Mouse (Mus musculus): ENCODE data around the gene Rapgef2. TPM values are rescaled to one million over a fixed set of nuclear protein-coding genes. Genes with fewer than 3 reads are reported as not detected.

Rapgef2 gene
- polyA plus RNA-seq, 1 experiment = 8.7 TPM

- no peak for DNase-seq
- Histone ChIP-seq H3K36me3 (ENCODE audit: control insufficient read depth, insufficient read depth, low read length) (no peaks in the 10 kb centered on the region), H3K27me3 (ENCODE audit: control insufficient read depth, insufficient read depth, low read length) (no peaks in the 10 kb centered on the region), H3K4me1 (replicated peaks; ENCODE audit: control insufficient read depth, insufficient read depth, low read length) (no peaks in the 10 kb centered on the region), H3K27ac (ENCODE audit: control insufficient read depth, insufficient read depth, low read length) (no peak overlapping the region), H3K4me3 (ENCODE audit: control insufficient read depth, insufficient read depth, low read length) (no peak overlapping the region)
- WGBS = 81% methylated on average over 4 of the region's 4 CpGs
- no peak for TF ChIP-seq POLR2A (IDR thresholded peaks at IDR 0.05; ENCODE audit: control insufficient read depth, extremely low read depth, insufficient read depth, low read length, poor library complexity)
- TF ChIP-seq CTCF (IDR thresholded peaks at IDR 0.05; ENCODE audit: borderline replicate concordance, control insufficient read depth, extremely low read depth, insufficient read depth, low read length, poor library complexity) = no peak
These were observed 67.7 kb downstream of the Rapgef2 start for GRCm38 (mm10) chr3:79218566-79219051.

DNA sequence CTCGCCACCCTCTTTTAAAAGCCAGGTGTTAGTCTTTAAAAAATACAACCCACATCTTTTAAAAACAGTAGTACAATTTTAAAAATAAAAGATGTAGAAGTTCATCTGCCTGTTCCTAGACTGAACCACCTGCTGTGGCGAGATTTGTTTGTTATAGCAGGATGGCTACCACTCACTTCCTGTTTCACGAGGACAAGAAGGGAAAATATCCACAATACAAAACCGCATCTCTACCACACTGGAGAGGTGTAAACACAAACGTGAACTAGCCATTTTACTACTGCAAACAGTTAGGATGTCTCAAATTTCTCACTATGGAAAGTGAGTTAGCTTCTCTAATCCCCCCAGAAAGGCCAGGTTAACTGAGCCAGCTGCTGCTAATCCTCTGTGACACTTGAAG is 76.1 kb downstream of the Rapgef2 start:
- 9% methylated on average over 5 of the region's 5 CpGs for WGBS
- DNase-seq = no peak
- no peaks in the 10 kb centered on the region for H3K36me3 ChIP-seq (ENCODE audit: control insufficient read depth, insufficient read depth, low read length)
- H3K4me1 ChIP-seq (replicated peaks; ENCODE audit: control insufficient read depth, insufficient read depth, low read length) = peaks cover 8% of the 10 kb centered on the region; the same call in 1 of the 2 replicates
- TF ChIP-seq CTCF (IDR thresholded peaks at IDR 0.05; ENCODE audit: borderline replicate concordance, control insufficient read depth, extremely low read depth, insufficient read depth, low read length, poor library complexity) (no peak), POLR2A (IDR thresholded peaks at IDR 0.05; ENCODE audit: control insufficient read depth, extremely low read depth, insufficient read depth, low read length, poor library complexity) (no peak)
- H3K4me3 ChIP-seq (ENCODE audit: control insufficient read depth, insufficient read depth, low read length) = no peak overlapping the region
- no peaks in the 10 kb centered on the region for H3K27me3 ChIP-seq (ENCODE audit: control insufficient read depth, insufficient read depth, low read length)
- no peak overlapping the region for H3K27ac ChIP-seq (ENCODE audit: control insufficient read depth, insufficient read depth, low read length)

- Histone ChIP-seq H3K4me1 (replicated peaks; ENCODE audit: control insufficient read depth, insufficient read depth, low read length) (peaks cover 18% of the 10 kb centered on the region), H3K27me3 (ENCODE audit: control insufficient read depth, insufficient read depth, low read length) (no peaks in the 10 kb centered on the region), H3K36me3 (ENCODE audit: control insufficient read depth, insufficient read depth, low read length) (no peaks in the 10 kb centered on the region), H3K4me3 (ENCODE audit: control insufficient read depth, insufficient read depth, low read length) (no peak overlapping the region), H3K27ac (ENCODE audit: control insufficient read depth, insufficient read depth, low read length) (no peak overlapping the region)
- no peak for DNase-seq
- no peak for TF ChIP-seq POLR2A (IDR thresholded peaks at IDR 0.05; ENCODE audit: control insufficient read depth, extremely low read depth, insufficient read depth, low read length, poor library complexity)
- no peak for TF ChIP-seq CTCF (IDR thresholded peaks at IDR 0.05; ENCODE audit: borderline replicate concordance, control insufficient read depth, extremely low read depth, insufficient read depth, low read length, poor library complexity)
- 81% methylated on average over 2 of the region's 2 CpGs for WGBS
These were observed 79.1 kb downstream of the Rapgef2 start for GRCm38 (mm10) chr3:79207216-79207615.

DNA sequence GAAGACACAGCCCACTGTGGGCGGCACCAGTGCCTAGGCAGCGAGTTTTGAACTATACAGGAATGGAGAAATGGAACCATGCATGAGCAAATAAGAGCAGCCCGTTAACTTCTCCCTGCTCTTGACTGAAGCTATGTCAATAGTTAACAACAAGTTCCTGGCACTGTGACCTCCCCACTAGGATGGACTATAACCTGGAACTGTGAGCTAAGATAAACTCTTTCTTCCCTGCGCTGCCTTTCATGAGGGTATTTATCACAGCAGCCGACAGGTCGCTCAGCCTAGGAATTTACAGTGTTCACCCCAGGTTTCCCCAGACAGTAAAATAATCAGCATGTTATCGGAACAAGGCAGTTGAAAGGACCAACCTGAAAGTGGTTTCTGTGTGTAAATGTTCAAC is 79.8 kb downstream of the Rapgef2 start:
- no peaks in the 10 kb centered on the region for H3K27me3 ChIP-seq (ENCODE audit: control insufficient read depth, insufficient read depth, low read length)
- no peak overlapping the region for H3K4me3 ChIP-seq (ENCODE audit: control insufficient read depth, insufficient read depth, low read length)
- no peaks in the 10 kb centered on the region for H3K36me3 ChIP-seq (ENCODE audit: control insufficient read depth, insufficient read depth, low read length)
- 98% methylated on average over 7 of the region's 7 CpGs for WGBS
- no peak for DNase-seq
- no peak overlapping the region for H3K27ac ChIP-seq (ENCODE audit: control insufficient read depth, insufficient read depth, low read length)
- TF ChIP-seq CTCF (IDR thresholded peaks at IDR 0.05; ENCODE audit: borderline replicate concordance, control insufficient read depth, extremely low read depth, insufficient read depth, low read length, poor library complexity) (no peak), POLR2A (IDR thresholded peaks at IDR 0.05; ENCODE audit: control insufficient read depth, extremely low read depth, insufficient read depth, low read length, poor library complexity) (no peak)
- peaks cover 18% of the 10 kb centered on the region for H3K4me1 ChIP-seq (replicated peaks; ENCODE audit: control insufficient read depth, insufficient read depth, low read length)

- WGBS = 88% methylated on average over 4 of the region's 4 CpGs
- Histone ChIP-seq H3K4me3 (ENCODE audit: control insufficient read depth, insufficient read depth, low read length) (no peak overlapping the region), H3K36me3 (ENCODE audit: control insufficient read depth, insufficient read depth, low read length) (no peaks in the 10 kb centered on the region), H3K27ac (ENCODE audit: control insufficient read depth, insufficient read depth, low read length) (no peak overlapping the region), H3K4me1 (replicated peaks; ENCODE audit: control insufficient read depth, insufficient read depth, low read length) (peaks cover 16% of the 10 kb centered on the region), H3K27me3 (ENCODE audit: control insufficient read depth, insufficient read depth, low read length) (no peaks in the 10 kb centered on the region)
- TF ChIP-seq CTCF (IDR thresholded peaks at IDR 0.05; ENCODE audit: borderline replicate concordance, control insufficient read depth, extremely low read depth, insufficient read depth, low read length, poor library complexity) = no peak
- no peak for TF ChIP-seq POLR2A (IDR thresholded peaks at IDR 0.05; ENCODE audit: control insufficient read depth, extremely low read depth, insufficient read depth, low read length, poor library complexity)
- no peak for DNase-seq
These were observed 80.3 kb downstream of the Rapgef2 start for GRCm38 (mm10) chr3:79205981-79206380.

DNA sequence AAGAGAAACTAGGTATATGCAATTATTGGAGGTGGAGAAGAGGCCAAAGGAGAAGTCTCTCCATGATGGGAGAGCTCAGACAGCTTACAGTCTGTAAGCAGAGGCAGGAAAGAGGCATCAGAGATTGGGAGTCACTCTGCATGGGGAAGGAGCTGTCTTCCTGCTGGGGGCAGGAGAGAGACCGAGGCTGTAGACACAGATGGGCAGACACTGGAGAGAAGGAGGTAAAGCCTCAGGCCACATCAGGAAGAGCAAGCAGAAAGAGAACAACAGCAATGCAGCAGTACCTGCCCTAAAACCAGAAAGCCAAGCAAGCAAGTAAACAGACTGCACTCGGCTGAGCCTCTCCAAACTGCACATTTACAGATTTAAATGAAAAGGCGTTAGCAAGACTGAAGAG is 81.2 kb downstream of the Rapgef2 start:
- Histone ChIP-seq H3K4me1 (replicated peaks; ENCODE audit: control insufficient read depth, insufficient read depth, low read length) (peaks cover 16% of the 10 kb centered on the region), H3K27ac (ENCODE audit: control insufficient read depth, insufficient read depth, low read length) (no peak overlapping the region), H3K27me3 (ENCODE audit: control insufficient read depth, insufficient read depth, low read length) (no peaks in the 10 kb centered on the region), H3K36me3 (ENCODE audit: control insufficient read depth, insufficient read depth, low read length) (no peaks in the 10 kb centered on the region), H3K4me3 (ENCODE audit: control insufficient read depth, insufficient read depth, low read length) (no peak overlapping the region)
- 21% methylated on average over 3 of the region's 3 CpGs for WGBS
- DNase-seq = no peak
- no peak for TF ChIP-seq CTCF (IDR thresholded peaks at IDR 0.05; ENCODE audit: borderline replicate concordance, control insufficient read depth, extremely low read depth, insufficient read depth, low read length, poor library complexity)
- no peak for TF ChIP-seq POLR2A (IDR thresholded peaks at IDR 0.05; ENCODE audit: control insufficient read depth, extremely low read depth, insufficient read depth, low read length, poor library complexity)

- no peak overlapping the region for H3K27ac ChIP-seq (ENCODE audit: control insufficient read depth, insufficient read depth, low read length)
- DNase-seq = no peak
- H3K36me3 ChIP-seq (ENCODE audit: control insufficient read depth, insufficient read depth, low read length) = no peaks in the 10 kb centered on the region
- TF ChIP-seq POLR2A (IDR thresholded peaks at IDR 0.05; ENCODE audit: control insufficient read depth, extremely low read depth, insufficient read depth, low read length, poor library complexity) (no peak), CTCF (IDR thresholded peaks at IDR 0.05; ENCODE audit: borderline replicate concordance, control insufficient read depth, extremely low read depth, insufficient read depth, low read length, poor library complexity) (no peak)
- H3K4me1 ChIP-seq (replicated peaks; ENCODE audit: control insufficient read depth, insufficient read depth, low read length) = peaks cover 11% of the 10 kb centered on the region
- H3K4me3 ChIP-seq (ENCODE audit: control insufficient read depth, insufficient read depth, low read length) = no peak overlapping the region
- H3K27me3 ChIP-seq (ENCODE audit: control insufficient read depth, insufficient read depth, low read length) = no peaks in the 10 kb centered on the region
- WGBS = 92% methylated on average over 9 of the region's 9 CpGs
These were observed 82.1 kb downstream of the Rapgef2 start for GRCm38 (mm10) chr3:79204261-79204660.

All from thymus, adult 2 months (tissue).